Comparison of ENCODE assay signal across 8 mouse cellular contexts in genomic region chr14:34549004-34549671, GRCm38 (mm10). TPM values are rescaled to one million over a fixed set of nuclear protein-coding genes. Genes with fewer than 3 reads are reported as not detected.
DNase-seq lines count a peak whose midpoint lies in the region; ATAC-seq and TF ChIP-seq lines count a peak whose summit lies in the region.

No protein-coding gene starts in this region.

- peak; percentile 84 for DNase-seq in MEL (ENCODE audit: low read depth, low spot score)
- peak; percentile 84 for DNase-seq in cerebellum, adult 11 months
- peak; percentile 69 for DNase-seq in heart, postnatal 25 days (ENCODE audit: low spot score)
- peak; percentile 71 to 75 for DNase-seq in layer of hippocampus, adult 8-10 months (ENCODE audit: low spot score in 2 of 2)
- DNase-seq in ovary, adult 18-20 months (ENCODE audit: low spot score), result peak; percentile 75
- DNase-seq in thymus, postnatal 14 days, result peak; percentile 73

- no peaks in the 10 kb centered on the region; a peak in 1 of 4 replicates for H3K36me3 ChIP-seq in MEL (ENCODE audit: control insufficient read depth in 1 of 2, insufficient read depth in 2 of 2, low read length in 2 of 2)
- no peaks in the 10 kb centered on the region for H3K36me3 ChIP-seq in forebrain, embryonic 15.5 days
- H3K36me3 ChIP-seq in lung, embryonic 15.5 days, result no peaks in the 10 kb centered on the region

- H3K9ac ChIP-seq in MEL (ENCODE audit: control insufficient read depth, low read depth, low read length, poor library complexity, severe bottlenecking), result peak overlapping the region; percentile 74
- H3K9ac ChIP-seq in forebrain, embryonic 15.5 days (replicated peaks), result peak overlapping the region; percentile 90
- H3K9ac ChIP-seq in lung, embryonic 15.5 days, result peak overlapping the region; percentile 58

- TF ChIP-seq CTCF in MEL (IDR thresholded peaks at IDR 0.05 in 2 of 3, conservative IDR thresholded peaks at IDR 0.05 in 1 of 3; ENCODE audit: control insufficient read depth in 1 of 3, insufficient read depth in 1 of 3, low read depth in 2 of 3, low read length in 3 of 3, poor library complexity in 1 of 3, severe bottlenecking in 1 of 3), result peak; percentile 74 to 93 (median 83)

- H3K27ac ChIP-seq in MEL (ENCODE audit: control insufficient read depth, low read depth, low read length), result no peak overlapping the region
- peak overlapping the region; percentile 85 for H3K27ac ChIP-seq in forebrain, embryonic 15.5 days (replicated peaks)
- H3K27ac ChIP-seq in lung, embryonic 15.5 days, result peak overlapping the region; percentile 80

- H3K4me3 ChIP-seq in MEL (ENCODE audit: control insufficient read depth in 1 of 2, insufficient read depth in 1 of 2, low read depth in 2 of 2, low read length in 2 of 2), result peak overlapping the region; percentile 53 to 86
- peak overlapping the region; percentile 85 for H3K4me3 ChIP-seq in forebrain, embryonic 15.5 days
- H3K4me3 ChIP-seq in lung, embryonic 15.5 days, result peak overlapping the region; percentile 54

- no peaks in the 10 kb centered on the region for H3K79me2 ChIP-seq in MEL (ENCODE audit: control insufficient read depth, insufficient read depth, low read length, poor library complexity)

- peak; percentile 97 for ATAC-seq in forebrain, embryonic 15.5 days (replicated peaks)
- peak; percentile 91 for ATAC-seq in lung, embryonic 15.5 days (ENCODE audit: borderline replicate concordance, extremely low read depth, low FRiP score, low TSS enrichment)

- TF ChIP-seq EP300 in MEL (IDR thresholded peaks at IDR 0.05; ENCODE audit: low read depth in 1 of 2, low read length in 2 of 2), result no peak

- intact Hi-C loops in heart, postnatal 25 days (cut with DNase I), result loop anchor here (2.0 to 5.0 kb wide), 2 partner anchors 90 to 177 kb away; partner anchors contain the start of gene Sncg

- H3K4me1 ChIP-seq in MEL (ENCODE audit: control insufficient read depth in 1 of 2, insufficient read depth in 2 of 2, low read length in 2 of 2), result no peaks in the 10 kb centered on the region
- H3K4me1 ChIP-seq in forebrain, embryonic 15.5 days, result peaks cover 9% of the 10 kb centered on the region
- no peaks in the 10 kb centered on the region for H3K4me1 ChIP-seq in lung, embryonic 15.5 days

- H3K4me2 ChIP-seq in forebrain, embryonic 15.5 days (replicated peaks), result peak overlapping the region; percentile 77
- peak overlapping the region; percentile 72 for H3K4me2 ChIP-seq in lung, embryonic 15.5 days

- TF ChIP-seq POLR2A in MEL (IDR thresholded peaks at IDR 0.05; ENCODE audit: control insufficient read depth in 1 of 2, insufficient read depth in 1 of 2, low read depth in 1 of 2, low read length in 2 of 2, poor library complexity in 1 of 2), result peak in 1 of 2 experiments; percentile 63; a peak in 2 of 4 replicates

- under 1% methylated on average over 55 of the region's 55 CpGs for WGBS in forebrain, embryonic 15.5 days
- WGBS in lung, embryonic 15.5 days, result under 1% methylated on average over 52 of the region's 55 CpGs

- H3K27me3 ChIP-seq in MEL (ENCODE audit: control insufficient read depth in 1 of 2, insufficient read depth in 2 of 2, low read length in 2 of 2), result peaks cover 0 to 3% of the 10 kb centered on the region in 2 experiments; a peak in 1 of 4 replicates
- H3K27me3 ChIP-seq in forebrain, embryonic 15.5 days, result no peaks in the 10 kb centered on the region
- H3K27me3 ChIP-seq in lung, embryonic 15.5 days, result peaks cover 35% of the 10 kb centered on the region

- no peaks in the 10 kb centered on the region for H3K9me3 ChIP-seq in MEL (replicated peaks; ENCODE audit: insufficient read depth, low read length)
- no peaks in the 10 kb centered on the region for H3K9me3 ChIP-seq in forebrain, embryonic 15.5 days
- H3K9me3 ChIP-seq in lung, embryonic 15.5 days, result no peaks in the 10 kb centered on the region

- TF ChIP-seq RAD21 in MEL (IDR thresholded peaks at IDR 0.05; ENCODE audit: low read depth, low read length), result peak; percentile 60

TF ChIP-seq in MEL, 35 proteins besides CTCF, POLR2A, EP300 and RAD21:
- TF ChIP-seq KAT2A (conservative IDR thresholded peaks at IDR 0.05; ENCODE audit: low read depth, low read length) (no peak), USF2 (IDR thresholded peaks at IDR 0.05; ENCODE audit: borderline replicate concordance in 1 of 2, insufficient read depth in 1 of 2, low read depth in 1 of 2, low read length in 2 of 2) (no peak), SMC3 (IDR thresholded peaks at IDR 0.05; ENCODE audit: low read depth, low read length) (peak; percentile 81), TCF12 (IDR thresholded peaks at IDR 0.05; ENCODE audit: low read depth, low read length) (no peak), SIN3A (IDR thresholded peaks at IDR 0.05; ENCODE audit: low read length) (0 out of 2 replicates have a peak, but pooled peaks have one; percentile 7), ZC3H11A (IDR thresholded peaks at IDR 0.05; ENCODE audit: low read depth, low read length) (peak; percentile 48), NRF1 (IDR thresholded peaks at IDR 0.05; ENCODE audit: insufficient read depth, low read depth, low read length, poor library complexity, severe bottlenecking) (no peak), ELF1 (IDR thresholded peaks at IDR 0.05; ENCODE audit: low read depth, low read length) (no peak), MXI1 (IDR thresholded peaks at IDR 0.05; ENCODE audit: low read depth, low read length) (no peak; the same call in 1 of the 2 replicates), MYC (IDR thresholded peaks at IDR 0.05; ENCODE audit: low read depth, low read length) (no peak), MAZ (IDR thresholded peaks at IDR 0.05; ENCODE audit: low read depth, low read length) (no peak), JUND (IDR thresholded peaks at IDR 0.05; ENCODE audit: low read depth, low read length) (no peak), ZKSCAN1 (IDR thresholded peaks at IDR 0.05; ENCODE audit: low read depth, low read length) (no peak), MYB (IDR thresholded peaks at IDR 0.05; ENCODE audit: low read depth, low read length) (no peak), HCFC1 (IDR thresholded peaks at IDR 0.05; ENCODE audit: low read depth, low read length) (no peak; the same call in 1 of the 2 replicates), ETS1 (IDR thresholded peaks at IDR 0.05; ENCODE audit: low read depth, low read length) (no peak), GATA1 (IDR thresholded peaks at IDR 0.05; ENCODE audit: low read depth, low read length) (no peak; the same call in 1 of the 2 replicates), GABPA (IDR thresholded peaks at IDR 0.05; ENCODE audit: low read depth, low read length) (no peak), CHD2 (IDR thresholded peaks at IDR 0.05; ENCODE audit: low read length) (no peak), USF1 (IDR thresholded peaks at IDR 0.05; ENCODE audit: low read depth, low read length) (no peak), POLR2AphosphoS5 (IDR thresholded peaks at IDR 0.05; ENCODE audit: borderline replicate concordance, low read depth, low read length) (no peak), BHLHE40 (IDR thresholded peaks at IDR 0.05; ENCODE audit: borderline replicate concordance, low read depth, low read length) (no peak; the same call in 1 of the 2 replicates), CHD1 (IDR thresholded peaks at IDR 0.05; ENCODE audit: low read depth, low read length) (no peak), TBP (IDR thresholded peaks at IDR 0.05; ENCODE audit: low read depth, low read length) (no peak), MEF2A (IDR thresholded peaks at IDR 0.05; ENCODE audit: extremely low read depth, insufficient replicate concordance, low read depth, low read length, poor library complexity, severe bottlenecking) (no peak), MAFK (IDR thresholded peaks at IDR 0.05; ENCODE audit: borderline replicate concordance, low read depth, low read length) (no peak), NELFE (IDR thresholded peaks at IDR 0.05; ENCODE audit: low read depth, low read length) (no peak), UBTF (IDR thresholded peaks at IDR 0.05; ENCODE audit: borderline replicate concordance, insufficient read depth, low read depth, low read length) (0 out of 2 replicates have a peak, but pooled peaks have one; percentile 29)

RNA-seq across cellular contexts. Expression of gene 9230112D13Rik, which starts 26.5 kb away (rescaled TPM):
- total RNA-seq in MEL (2012; rRNA removed), result not detected in 2 replicates
- not detected for polyA plus RNA-seq in MEL (2012; ENCODE audit: insufficient read depth in 1 of 2, insufficient read length in 2 of 2, low read depth in 1 of 2, low replicate concordance in 2 of 2, missing spikeins in 1 of 2)
- polyA plus RNA-seq in forebrain, embryonic 15.5 days (2015; fragmentation: Nextera tagmentation; extraction: Ambion mirVana), result not detected in 2 replicates
- total RNA-seq in heart, postnatal 25 days (2021), result not detected
- not detected for total RNA-seq in layer of hippocampus, adult 8-10 months (2022)
- polyA plus RNA-seq in lung, embryonic 15.5 days (2015; fragmentation: Nextera tagmentation; extraction: Ambion mirVana), result not detected in 2 replicates

RNA-seq across cellular contexts. Expression of gene Ldb3, which starts 39.3 kb away (rescaled TPM):
- not detected in 2 replicates for total RNA-seq in MEL (2012; rRNA removed)
- polyA plus RNA-seq in MEL (2012; ENCODE audit: insufficient read depth in 1 of 2, insufficient read length in 2 of 2, low read depth in 1 of 2, low replicate concordance in 2 of 2, missing spikeins in 1 of 2), result under 1 TPM in 1 of 2 experiments, not detected in 1; 0.01 TPM
- polyA plus RNA-seq in forebrain, embryonic 15.5 days (2015; fragmentation: Nextera tagmentation; extraction: Ambion mirVana), result 0.46 and 0.60 TPM in 2 replicates
- total RNA-seq in heart, postnatal 25 days (2021), result 1,000 to 10,000 TPM; 1,007 to 1,096 TPM
- total RNA-seq in layer of hippocampus, adult 8-10 months (2022), result 1 to 10 TPM; 4.1 to 4.8 (median 4.3) TPM
- 8.3 and 9.5 TPM in 2 replicates for polyA plus RNA-seq in lung, embryonic 15.5 days (2015; fragmentation: Nextera tagmentation; extraction: Ambion mirVana)

RNA-seq across cellular contexts. Expression of gene Bmpr1a, which starts 46.0 kb away (rescaled TPM):
- total RNA-seq in MEL (2012; rRNA removed), result 3.1 and 3.6 TPM in 2 replicates
- polyA plus RNA-seq in MEL (2012; ENCODE audit: insufficient read depth in 1 of 2, insufficient read length in 2 of 2, low read depth in 1 of 2, low replicate concordance in 2 of 2, missing spikeins in 1 of 2), result 1 to 10 TPM in 1 of 2 experiments, not detected in 1; 3.1 TPM
- 23.4 and 24.7 TPM in 2 replicates for polyA plus RNA-seq in forebrain, embryonic 15.5 days (2015; fragmentation: Nextera tagmentation; extraction: Ambion mirVana)
- 10 to 100 TPM; 71.8 to 77.5 TPM for total RNA-seq in heart, postnatal 25 days (2021)
- 10 to 100 TPM; 35.9 to 42.7 (median 37.0) TPM for total RNA-seq in layer of hippocampus, adult 8-10 months (2022)
- 39.1 and 39.2 TPM in 2 replicates for polyA plus RNA-seq in lung, embryonic 15.5 days (2015; fragmentation: Nextera tagmentation; extraction: Ambion mirVana)

RNA-seq across cellular contexts. Expression of gene Opn4, which starts 50.8 kb away (rescaled TPM):
- not detected in 2 replicates for total RNA-seq in MEL (2012; rRNA removed)
- polyA plus RNA-seq in MEL (2012; ENCODE audit: insufficient read depth in 1 of 2, insufficient read length in 2 of 2, low read depth in 1 of 2, low replicate concordance in 2 of 2, missing spikeins in 1 of 2), result not detected
- not detected in 2 replicates for polyA plus RNA-seq in forebrain, embryonic 15.5 days (2015; fragmentation: Nextera tagmentation; extraction: Ambion mirVana)
- total RNA-seq in heart, postnatal 25 days (2021), result 1 to 10 TPM; 2.6 to 2.9 TPM
- not detected for total RNA-seq in layer of hippocampus, adult 8-10 months (2022)
- 0.15 and 0.29 TPM in 2 replicates for polyA plus RNA-seq in lung, embryonic 15.5 days (2015; fragmentation: Nextera tagmentation; extraction: Ambion mirVana)

Comparison
In these comparisons a context has a peak if more than half of its experiments do, and no peak if none do; other contexts are left out.
1. RNA of gene Ldb3, which starts 39.3 kb away (total RNA-seq): 1,007 to 1,096 TPM in heart, postnatal 25 days; 4.1 to 4.8 TPM in layer of hippocampus, adult 8-10 months and not detected in MEL; every median in the first group is over 100 times any median in the second.
2. Peak in every context shown above with its lines, with median percentiles within 50 percentile points of each other: DNase-seq, H3K4me3 ChIP-seq and H3K9ac ChIP-seq.